Mouse (Mus musculus) A20 (cell line): ENCODE data around the gene Gls.

ENCODE experiments used
- DNase-seq: peaks from one replicate; pipeline ENCODE4 v3.0.0-alpha.2; 2011; ENCODE audit warnings: low read depth, low spot score

The Gls gene

DNA sequence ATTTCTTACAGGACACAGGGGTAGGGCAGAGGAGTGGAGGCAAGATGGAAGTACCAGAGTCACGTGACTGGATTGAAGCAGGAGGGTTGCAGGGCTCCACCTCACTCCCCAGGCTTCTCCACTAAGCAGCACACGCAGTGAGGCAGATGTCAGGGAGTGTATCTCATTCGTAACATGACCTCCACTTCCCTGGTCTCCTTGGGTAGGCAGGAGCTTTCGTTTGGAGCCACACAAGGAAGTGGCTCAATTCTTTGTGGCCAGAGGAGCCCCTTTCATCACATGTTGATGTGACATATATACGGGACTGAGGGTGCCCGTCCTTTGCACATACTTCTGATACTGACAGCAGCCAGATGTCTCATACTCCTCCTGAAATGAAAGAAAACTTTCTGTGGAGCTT lies 103.2 kb downstream of the Gls start:
- DNase-seq, result no peak

DNA sequence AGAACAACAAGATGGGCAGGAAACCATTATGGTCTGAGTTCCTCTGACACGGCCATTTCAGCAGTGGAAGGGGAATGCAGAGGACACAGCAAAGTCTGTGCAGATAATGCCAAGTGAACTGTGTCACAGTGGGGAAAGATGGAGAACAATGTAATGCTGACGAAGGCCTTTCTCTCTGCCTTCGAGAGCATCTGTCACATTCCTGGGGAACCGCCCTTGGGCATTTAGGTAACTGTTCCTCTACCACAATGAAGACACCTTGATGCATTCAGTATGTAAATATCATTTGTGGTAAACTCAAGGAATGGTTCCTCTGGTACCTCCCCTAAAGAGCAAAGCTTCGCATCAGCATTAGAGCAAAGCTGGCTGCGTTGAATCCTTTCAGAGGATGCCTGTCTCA lies 105.7 kb downstream of the Gls start:
- no peak for DNase-seq

DNA sequence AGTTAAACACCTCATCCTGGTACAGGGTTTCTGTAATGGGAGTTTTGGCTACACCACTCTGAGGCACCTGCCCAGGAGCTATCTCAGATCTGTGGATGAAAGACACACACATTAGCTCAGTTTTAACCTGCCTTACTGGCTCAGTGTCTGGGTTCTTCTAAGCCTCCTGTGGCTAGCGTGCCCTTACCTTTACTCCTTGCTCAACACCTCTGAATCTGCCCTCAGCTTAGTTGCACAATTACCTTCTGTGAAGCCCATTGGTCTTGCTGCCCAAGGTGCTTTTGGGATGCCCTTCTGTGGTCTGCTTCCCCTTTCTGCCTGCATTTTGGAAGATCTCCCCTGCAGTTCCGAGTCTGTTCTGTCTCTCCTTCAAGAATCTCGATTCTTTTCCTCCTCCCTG lies 108.2 kb downstream of the Gls start:
- no peak for DNase-seq

DNA sequence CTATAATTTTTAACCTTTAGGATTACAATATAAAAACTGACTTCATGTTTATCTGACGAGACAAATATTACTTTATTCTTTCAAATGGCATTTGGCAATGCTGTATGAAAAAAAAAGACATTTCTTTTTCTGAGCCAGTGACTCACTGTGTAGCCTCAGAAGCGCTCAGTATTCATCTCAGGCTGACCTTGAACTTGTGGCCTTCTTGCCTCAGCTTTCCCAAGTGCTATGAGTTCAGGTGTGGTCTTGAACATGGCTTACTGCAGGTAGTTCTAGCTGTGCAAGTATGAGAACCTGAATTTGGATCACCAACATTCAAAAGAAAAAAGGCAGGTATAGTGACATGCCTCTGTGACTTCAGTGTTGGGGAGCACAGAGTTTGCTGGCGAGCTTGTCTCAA lies 112.0 kb downstream of the Gls start:
- DNase-seq, result no peak

DNA sequence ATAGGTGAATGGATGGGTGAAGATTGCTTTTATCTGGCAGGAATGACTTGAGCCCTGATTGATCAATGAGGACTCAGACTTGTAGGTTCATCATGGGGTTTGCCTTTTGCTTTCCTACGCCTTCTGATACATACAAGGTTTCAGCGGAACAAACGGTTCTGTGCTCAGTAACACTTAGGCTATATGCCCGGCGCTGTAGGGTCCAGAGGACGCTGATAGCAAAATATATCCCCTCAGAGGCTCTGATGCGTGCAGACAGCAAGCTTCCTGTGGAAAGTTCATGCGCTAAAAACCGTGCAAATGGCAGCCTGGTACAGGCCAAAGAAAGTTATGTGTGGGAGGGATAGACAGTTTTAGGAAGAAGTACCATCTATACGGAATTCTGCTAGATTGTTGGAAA lies 112.8 kb downstream of the Gls start:
- peak; percentile 44 for DNase-seq

DNA sequence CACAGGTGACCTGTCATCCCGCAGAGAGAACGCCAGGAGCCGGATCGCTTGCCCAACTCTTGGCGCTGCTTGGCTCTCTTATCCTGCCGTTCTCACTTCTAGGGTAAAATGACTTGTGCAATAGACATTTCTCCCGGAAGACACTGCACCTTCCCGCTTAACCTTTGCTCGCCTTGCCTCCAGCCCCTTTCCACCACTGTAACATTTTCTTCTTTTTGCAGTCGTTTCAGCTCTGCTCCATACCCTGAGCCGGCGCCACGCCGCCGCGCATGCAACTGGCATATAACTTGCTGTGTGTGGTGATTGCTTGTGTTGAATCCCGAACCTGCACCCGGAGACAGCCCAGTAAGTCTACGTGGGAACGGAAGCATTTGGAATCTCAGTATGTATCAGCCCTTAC lies 113.3 kb downstream of the Gls start:
- no peak for DNase-seq

DNA sequence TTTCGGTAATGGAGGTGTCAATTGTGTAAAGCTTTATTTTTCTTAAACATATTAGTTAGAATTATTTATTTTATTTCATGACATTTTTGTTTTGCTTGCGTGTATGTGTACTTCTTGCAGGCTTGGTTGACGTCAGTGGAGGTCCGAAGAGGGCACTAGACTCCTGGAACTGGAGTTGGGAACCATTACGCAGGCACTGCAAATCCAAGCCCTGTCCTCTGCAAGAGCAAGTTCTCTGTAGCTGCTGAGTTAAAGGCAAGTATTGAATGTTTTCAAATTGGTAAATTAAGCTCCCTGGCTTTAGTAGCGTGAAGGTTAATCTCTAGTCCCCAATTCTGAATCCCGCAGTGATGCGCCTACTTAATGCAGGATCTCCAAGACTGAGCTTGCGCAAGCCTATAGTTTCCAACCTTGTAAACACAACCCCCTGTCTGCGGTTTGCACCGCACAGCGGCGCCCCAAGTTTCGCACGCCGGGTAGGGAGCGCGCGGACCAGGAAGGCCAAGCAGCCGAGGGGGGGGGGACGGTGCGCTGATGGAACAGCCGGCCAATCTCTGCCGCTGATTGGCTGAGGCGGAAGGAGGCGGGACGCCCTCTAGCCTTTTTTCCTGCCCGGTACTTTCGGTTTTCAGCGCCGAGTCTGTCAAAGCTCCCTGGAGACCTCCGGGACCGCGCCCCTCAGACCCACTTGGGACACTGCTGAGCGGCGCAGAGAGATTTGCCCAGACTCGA lies 114.0 kb downstream of the Gls start, which contains the start of gene Stat1:
Stat1 (plus strand) TSS at position 581 of the 732 bp plus-strand sequence.
- peak; percentile 96 for DNase-seq

DNA sequence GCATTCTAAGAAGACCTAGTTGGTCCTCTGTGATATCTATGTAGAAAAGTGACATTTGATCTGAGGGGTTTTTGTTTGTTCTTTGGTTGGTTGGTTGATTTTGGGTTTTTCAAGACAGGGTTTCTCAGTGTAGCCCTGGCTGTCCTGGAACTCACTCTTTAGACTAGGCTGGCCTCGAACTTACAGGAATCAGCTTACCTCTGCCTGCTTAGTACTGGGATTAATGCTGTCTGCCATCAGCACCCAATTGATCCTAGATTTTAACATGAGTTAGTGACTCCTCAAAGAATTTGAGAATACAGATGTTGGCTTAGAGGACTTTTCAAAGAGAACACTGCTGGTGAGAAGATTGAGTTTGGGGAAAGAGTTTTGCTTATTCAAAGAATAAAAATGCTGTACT lies 115.3 kb downstream of the Gls start:
- DNase-seq, result no peak

DNA sequence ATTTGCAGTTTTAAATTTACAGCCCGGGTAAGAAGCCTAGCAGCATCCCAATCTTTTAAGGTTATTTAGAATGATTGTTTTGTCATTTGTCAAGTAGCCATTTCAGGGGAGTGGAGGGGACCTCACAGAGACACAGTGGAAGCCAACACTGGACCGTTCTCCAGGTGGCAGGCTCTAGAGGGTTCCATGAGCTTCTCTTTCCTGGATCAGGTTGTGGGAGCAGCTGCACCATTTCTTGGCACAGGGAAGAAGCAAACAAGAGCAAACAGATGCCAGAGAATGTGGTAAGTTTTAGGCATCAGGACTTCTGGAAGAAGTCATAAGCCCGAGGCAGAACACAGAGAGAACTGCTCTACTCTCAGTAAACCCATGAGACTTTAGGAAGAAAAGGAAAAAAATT lies 116.6 kb downstream of the Gls start:
- peak; percentile 42 for DNase-seq

DNA sequence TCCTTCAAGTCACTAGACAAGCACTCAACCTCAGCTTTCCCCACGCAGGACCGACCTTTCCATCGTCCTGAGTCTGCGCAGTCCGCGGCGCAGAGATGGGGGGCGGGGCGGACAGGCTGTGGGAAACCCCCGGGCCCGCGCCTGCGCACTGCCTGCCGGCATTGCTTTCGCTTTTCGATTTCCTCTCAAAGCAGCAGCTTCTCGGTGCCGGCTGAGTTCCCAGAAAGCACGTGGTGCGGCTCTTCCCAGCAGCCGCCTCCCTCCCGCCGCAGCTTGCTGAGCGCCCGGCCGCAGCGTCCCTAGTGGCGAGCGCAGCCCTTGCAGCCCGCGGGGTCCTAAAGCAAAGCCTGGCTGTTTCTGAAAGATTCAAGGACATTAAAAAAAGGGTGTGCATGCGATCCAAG lies 119.4 kb downstream of the Gls start:
- peak; percentile 98 for DNase-seq
